Mouse (Mus musculus) heart, embryonic 13.5 days (tissue): ENCODE measurements around the gene Krt27. TPM values are rescaled to one million over a fixed set of nuclear protein-coding genes. Genes with fewer than 3 reads are reported as not detected.
A peak's percentile ranks its signal among the peaks of the same experiment; 100 is the strongest.

Experiments
- ATAC-seq: fragments of 200-750 bp; cut with Nextera tagmentation; 2 replicates; pipeline ENCODE4 v1.8.0; 2017; ENCODE audit warnings: moderate TSS enrichment; ENCODE audit not compliant: insufficient number of reproducible peaks, low FRiP score, low TSS enrichment; ENCODE audit errors: extremely low read depth
- H3K27ac ChIP-seq: fragments of 300-500 bp; sonication (generic); replicated peaks from 2 replicates; pipeline ENCODE4 v1.5.1; 2015; ENCODE audit warnings: moderate library complexity, mild to moderate bottlenecking, inconsistent platforms
- H3K27me3 ChIP-seq: fragments of 300-500 bp; sonication (generic); replicated peaks from 2 replicates; pipeline ENCODE4 v1.6.1; 2015; ENCODE audit warnings: mild to moderate bottlenecking, inconsistent platforms
- H3K36me3 ChIP-seq: fragments of 300-500 bp; sonication (generic); 2 replicates; pipeline ENCODE4 v1.6.1; 2015; ENCODE audit warnings: mild to moderate bottlenecking, inconsistent platforms
- H3K4me1 ChIP-seq: fragments of 300-500 bp; sonication (generic); 2 replicates; pipeline ENCODE4 v1.6.1; 2015; ENCODE audit warnings: inconsistent platforms
- H3K4me2 ChIP-seq: fragments of 300-500 bp; sonication (generic); 2 replicates; pipeline ENCODE4 v1.6.1; 2015; ENCODE audit warnings: inconsistent platforms, mild to moderate bottlenecking, moderate library complexity
- H3K4me3 ChIP-seq: fragments of 300-500 bp; sonication (generic); 2 replicates; pipeline ENCODE4 v1.5.1; 2015; ENCODE audit warnings: moderate library complexity, mild to moderate bottlenecking, inconsistent platforms
- H3K9ac ChIP-seq: fragments of 300-500 bp; sonication (generic); 2 replicates; pipeline ENCODE4 v1.6.1; 2015; ENCODE audit warnings: inconsistent platforms, mild to moderate bottlenecking, moderate library complexity
- H3K9me3 ChIP-seq: fragments of 300-500 bp; sonication (generic); 2 replicates; pipeline ENCODE4 v1.6.1; 2016; ENCODE audit warnings: inconsistent platforms
- WGBS: fragments of 180-500 bp; shearing (Covaris S2); methylation state at CpG from one replicate; pipeline ENCODE4 v1.1.7; 2015; ENCODE audit warnings: mixed read lengths; 5-methylcytosine and 5-hydroxymethylcytosine counted together
- polyA plus RNA-seq: library from polyadenylated mRNA; unstranded; fragments of >200 nt; fragmentation: Nextera tagmentation; extraction: Ambion mirVana; gene quantifications from 2 replicates; pipeline ENCODE4 v1.2.1, GENCODE M21; 2015

Gene Krt27
- polyA plus RNA-seq, 1 experiment from 2014 or later: not detected

- Histone ChIP-seq H3K27ac (no peak overlapping the region), H3K4me3 (no peak overlapping the region), H3K9me3 (no peaks in the 10 kb centered on the region), H3K9ac (no peak overlapping the region), H3K27me3 (no peaks in the 10 kb centered on the region), H3K4me1 (no peaks in the 10 kb centered on the region), H3K36me3 (no peaks in the 10 kb centered on the region), H3K4me2 (no peak overlapping the region)
- ATAC-seq: no peak
- WGBS: 49% methylated on average over 2 of the region's 2 CpGs
These were observed 21.2 kb downstream of the Krt27 start for GRCm38 (mm10) chr11:99329655-99330054.

- WGBS: 86% methylated on average over 11 of the region's 11 CpGs
These were observed 28.1 kb downstream of the Krt27 start, which contains the start of gene Krt25 for GRCm38 (mm10) chr11:99322851-99323250. Krt25 (minus strand) TSS chr11:99322951.

GRCm38 (mm10) chr11:99321094-99321493 is 29.8 kb downstream of the Krt27 start:
- WGBS: 75% methylated on average over 14 of the region's 14 CpGs
- no peak overlapping the region for H3K4me3 ChIP-seq
- ATAC-seq: no peak
- H3K9ac ChIP-seq: no peak overlapping the region
- H3K9me3 ChIP-seq: no peaks in the 10 kb centered on the region
- H3K36me3 ChIP-seq: no peaks in the 10 kb centered on the region
- peaks cover 7% of the 10 kb centered on the region; the same call in 1 of the 2 replicates for H3K27me3 ChIP-seq
- no peak overlapping the region for H3K27ac ChIP-seq
- H3K4me2 ChIP-seq: no peak overlapping the region
- 0 out of 2 replicates have a peak, but pooled peaks cover 4% of the 10 kb centered on the region for H3K4me1 ChIP-seq

More at GRCm38 (mm10) chr11:99322851-99323250, 28.1 kb downstream of the Krt27 start, which contains the start of gene Krt25:
- ATAC-seq: no peak
- no peak within 1 kb of the TSS for H3K4me2 ChIP-seq
- no peak within 1 kb of the TSS for H3K27ac ChIP-seq
- 0 out of 2 replicates have a peak, but pooled peaks cover 4% of the 10 kb centered on the region for H3K4me1 ChIP-seq
- H3K9ac ChIP-seq: no peak within 1 kb of the TSS
- no peaks in the 10 kb centered on the region for H3K9me3 ChIP-seq
- H3K36me3 ChIP-seq: no peaks in the 10 kb centered on the region
- H3K27me3 ChIP-seq: peaks cover 3% of the 10 kb centered on the region; the same call in 1 of the 2 replicates
- H3K4me3 ChIP-seq: no peak within 1 kb of the TSS

- Histone ChIP-seq H3K27ac (no peak overlapping the region), H3K4me2 (peak overlapping the region; percentile 40; the same call in 1 of the 2 replicates), H3K9ac (no peak overlapping the region), H3K27me3 (peaks cover 11% of the 10 kb centered on the region; the same call in 1 of the 2 replicates), H3K4me3 (no peak overlapping the region), H3K36me3 (no peaks in the 10 kb centered on the region), H3K4me1 (0 out of 2 replicates have a peak, but pooled peaks cover 4% of the 10 kb centered on the region), H3K9me3 (no peaks in the 10 kb centered on the region)
- no peak for ATAC-seq
- WGBS: 40% methylated on average over 9 of the region's 9 CpGs
These were observed 31.8 kb downstream of the Krt27 start for GRCm38 (mm10) chr11:99319127-99319526.

- Histone ChIP-seq H3K4me1 (0 out of 2 replicates have a peak, but pooled peaks cover 4% of the 10 kb centered on the region), H3K27ac (no peak overlapping the region), H3K4me2 (no peak overlapping the region), H3K4me3 (no peak overlapping the region), H3K27me3 (0 out of 2 replicates have a peak, but pooled peaks cover 8% of the 10 kb centered on the region), H3K9ac (no peak overlapping the region), H3K36me3 (no peaks in the 10 kb centered on the region), H3K9me3 (no peaks in the 10 kb centered on the region)
- 65% methylated on average over 8 of the region's 8 CpGs for WGBS
- no peak for ATAC-seq
These were observed 34.4 kb downstream of the Krt27 start for GRCm38 (mm10) chr11:99316543-99316942.

GRCm38 (mm10) chr11:99314594-99314993 is 36.3 kb downstream of the Krt27 start:
- Histone ChIP-seq H3K27ac (no peak overlapping the region), H3K4me1 (0 out of 2 replicates have a peak, but pooled peaks cover 4% of the 10 kb centered on the region), H3K9me3 (no peaks in the 10 kb centered on the region), H3K27me3 (0 out of 2 replicates have a peak, but pooled peaks cover 8% of the 10 kb centered on the region), H3K9ac (no peak overlapping the region), H3K4me3 (no peak overlapping the region), H3K36me3 (no peaks in the 10 kb centered on the region), H3K4me2 (no peak overlapping the region)
- WGBS: 88% methylated on average over 2 of the region's 2 CpGs
- no peak for ATAC-seq

- no peaks in the 10 kb centered on the region for H3K4me1 ChIP-seq
- WGBS: 84% methylated on average over 1 of the region's 1 CpGs
These were observed 40.0 kb downstream of the Krt27 start for GRCm38 (mm10) chr11:99310882-99311281.

GRCm38 (mm10) chr11:99307579-99307978 is 43.3 kb downstream of the Krt27 start:
- 21% methylated on average over 2 of the region's 2 CpGs for WGBS
- no peak overlapping the region for H3K9ac ChIP-seq
- no peaks in the 10 kb centered on the region for H3K36me3 ChIP-seq
- H3K9me3 ChIP-seq: no peaks in the 10 kb centered on the region
- no peaks in the 10 kb centered on the region; the same call in 1 of the 2 replicates for H3K27me3 ChIP-seq
- H3K4me1 ChIP-seq: no peaks in the 10 kb centered on the region
- H3K4me3 ChIP-seq: no peak overlapping the region
- H3K4me2 ChIP-seq: no peak overlapping the region
- no peak overlapping the region for H3K27ac ChIP-seq
- no peak for ATAC-seq

More at GRCm38 (mm10) chr11:99310882-99311281, 40.0 kb downstream of the Krt27 start:
- Histone ChIP-seq H3K9me3 (no peaks in the 10 kb centered on the region), H3K4me3 (no peak overlapping the region), H3K36me3 (no peaks in the 10 kb centered on the region), H3K4me2 (no peak overlapping the region), H3K27ac (no peak overlapping the region), H3K9ac (no peak overlapping the region), H3K27me3 (peaks cover 2% of the 10 kb centered on the region; the same call in 1 of the 2 replicates)
- ATAC-seq: no peak

Other genes with a start within 250 kb of the Krt27 start
- 0.14 and 0.23 TPM in 2 replicates for gene Ccr7, start 196.0 kb downstream of the Krt27 start, polyA plus RNA-seq
- 150 and 165 TPM in 2 replicates for gene Smarce1, start 120.1 kb downstream of the Krt27 start, polyA plus RNA-seq
- 1.7 and 1.9 TPM in 2 replicates for gene Krt222, start 107.0 kb downstream of the Krt27 start, polyA plus RNA-seq
- gene Krt24, start 65.8 kb downstream of the Krt27 start, polyA plus RNA-seq: not detected in 2 replicates
- gene Krt25, start 28.2 kb downstream of the Krt27 start, polyA plus RNA-seq: 0.08 TPM in 1 of 2 replicates, not detected in the other
- not detected in 2 replicates for gene Krt26, start 13.1 kb downstream of the Krt27 start, polyA plus RNA-seq
- 0.20 TPM in 1 of 2 replicates, not detected in the other for gene Krt28, start 23.8 kb upstream of the Krt27 start, polyA plus RNA-seq
- gene Krt10, start 38.3 kb upstream of the Krt27 start, polyA plus RNA-seq: 11.1 and 14.2 TPM in 2 replicates
- not detected in 2 replicates for gene Krt12, start 71.2 kb upstream of the Krt27 start, polyA plus RNA-seq
- 2.3 and 3.2 TPM in 2 replicates for gene Krt20, start 87.0 kb upstream of the Krt27 start, polyA plus RNA-seq
- gene Krt23, start 142.0 kb upstream of the Krt27 start, polyA plus RNA-seq: 0.52 and 0.57 TPM in 2 replicates
- gene Krt39, start 170.2 kb upstream of the Krt27 start, polyA plus RNA-seq: not detected in 2 replicates
- not detected in 2 replicates for gene Krt40, start 192.1 kb upstream of the Krt27 start, polyA plus RNA-seq
- not detected in 2 replicates for gene Krtap3-3, start 199.8 kb upstream of the Krt27 start, polyA plus RNA-seq
- not detected in 2 replicates for gene Krtap3-2, start 205.7 kb upstream of the Krt27 start, polyA plus RNA-seq
- gene Gm11939, start 208.4 kb upstream of the Krt27 start, polyA plus RNA-seq: not detected in 2 replicates
- gene Krtap3-1, start 215.5 kb upstream of the Krt27 start, polyA plus RNA-seq: not detected in 2 replicates
- not detected in 2 replicates for gene Krtap1-5, start 229.9 kb upstream of the Krt27 start, polyA plus RNA-seq
- not detected in 2 replicates for gene Krtap1-4, start 232.6 kb upstream of the Krt27 start, polyA plus RNA-seq
- not detected in 2 replicates for gene Krtap1-3, start 240.2 kb upstream of the Krt27 start, polyA plus RNA-seq
- gene Krtap9-3, start 247.0 kb upstream of the Krt27 start, polyA plus RNA-seq: not detected in 2 replicates